Mouse (Mus musculus) hindbrain, postnatal 0 days (tissue): ENCODE data around the gene Clasrp. TPM values are rescaled to one million over a fixed set of nuclear protein-coding genes. Genes with fewer than 3 reads are reported as not detected.
"Not testable (repeated sequence)": the region's sequence is repeated elsewhere in the genome, so short reads cannot be mapped to it uniquely, and the experiment has no call there.

ENCODE experiments used
- ATAC-seq: fragments of 200-750 bp; cut with Nextera tagmentation; 2 replicates; pipeline ENCODE4 v1.8.0; 2017; ENCODE audit warnings: mild to moderate bottlenecking, moderate TSS enrichment, moderate library complexity
- DNase-seq: peaks from one replicate; pipeline ENCODE4 v3.0.0-alpha.2; 2015; ENCODE audit warnings: low spot score
- H3K27ac ChIP-seq: fragments of 300-500 bp; sonication (generic); 2 replicates; pipeline ENCODE4 v1.5.1; 2014; ENCODE audit warnings: mild to moderate bottlenecking
- H3K27me3 ChIP-seq: fragments of 300-500 bp; sonication (generic); 2 replicates; pipeline ENCODE4 v1.6.1; 2014; ENCODE audit warnings: low read length, mixed read lengths; ENCODE audit not compliant: insufficient read depth
- H3K36me3 ChIP-seq: fragments of 300-500 bp; sonication (generic); 2 replicates; pipeline ENCODE4 v1.6.1; 2014; ENCODE audit warnings: low read length, mixed read lengths; ENCODE audit not compliant: insufficient read depth
- H3K4me1 ChIP-seq: fragments of 300-500 bp; sonication (generic); 2 replicates; pipeline ENCODE4 v1.6.1; 2014; ENCODE audit warnings: antibody characterized with exemption, low read length, mixed read lengths; ENCODE audit not compliant: insufficient read depth
- H3K4me2 ChIP-seq: fragments of 300-500 bp; sonication (generic); 2 replicates; pipeline ENCODE4 v1.6.1; 2014; ENCODE audit warnings: low read depth, mild to moderate bottlenecking, low read length, moderate library complexity, mixed read lengths
- H3K4me3 ChIP-seq: fragments of 300-500 bp; sonication (generic); 2 replicates; pipeline ENCODE4 v1.5.1; 2014; ENCODE audit warnings: low read length
- H3K9ac ChIP-seq: fragments of 300-500 bp; sonication (generic); replicated peaks from 2 replicates; pipeline ENCODE4 v1.6.1; 2014; ENCODE audit warnings: mild to moderate bottlenecking, low read length, moderate library complexity, mixed read lengths
- H3K9me3 ChIP-seq: fragments of 300-500 bp; sonication (generic); 2 replicates; pipeline ENCODE4 v1.6.1; 2016; ENCODE audit warnings: low read length, mixed read lengths
- CTCF ChIP-seq: IDR thresholded peaks from 2 replicates; pipeline ENCODE4 v1.5.1; 2016; ENCODE audit warnings: antibody characterized with exemption, control low read depth, low read depth
- WGBS: fragments of 180-500 bp; shearing (Covaris S2); extraction: QIAGEN DNeasy Blood & Tissue Kit; methylation state at CpG from one replicate; pipeline ENCODE4 v1.1.7; 2014; 5-methylcytosine and 5-hydroxymethylcytosine counted together
- polyA plus RNA-seq: library from polyadenylated mRNA; unstranded; fragments of >200 nt; fragmentation: Nextera tagmentation; extraction: Ambion mirVana; gene quantifications from 2 replicates; pipeline ENCODE4 v1.2.1, GENCODE M21; 2015
- total RNA-seq: library from RNA; depleted of rRNA; stranded (reverse); fragments of >200 nt; gene quantifications from 2 replicates; pipeline ENCODE4 v1.2.3, GENCODE M21; 2014

The Clasrp gene
- total and polyA plus RNA-seq, 2 experiments from 2014 or later = 70.3 to 90.9 TPM

- no peak for ATAC-seq
- H3K9me3 ChIP-seq = no peaks in the 10 kb centered on the region
- H3K27ac ChIP-seq = no peak overlapping the region
- no peaks in the 10 kb centered on the region for H3K36me3 ChIP-seq
- no peak overlapping the region for H3K4me3 ChIP-seq
- no peaks in the 10 kb centered on the region for H3K4me1 ChIP-seq
- H3K27me3 ChIP-seq = no peaks in the 10 kb centered on the region
- TF ChIP-seq CTCF = 0 out of 2 replicates have a peak, but pooled peaks have one; percentile 18
- no peak overlapping the region for H3K4me2 ChIP-seq
- no peak overlapping the region for H3K9ac ChIP-seq
- DNase-seq = no peak
- 92% methylated on average over 12 of the region's 12 CpGs for WGBS
These were observed 5.5 kb upstream of the Clasrp start for GRCm38 (mm10) chr7:19609641-19610332.

- WGBS = 78% methylated on average over 5 of the region's 5 CpGs
- DNase-seq = no peak
- no peak for TF ChIP-seq CTCF
- H3K4me1 ChIP-seq = peaks cover 15% of the 10 kb centered on the region
- H3K4me2 ChIP-seq = no peak overlapping the region
- H3K9me3 ChIP-seq = no peaks in the 10 kb centered on the region
- H3K27ac ChIP-seq = no peak overlapping the region
- no peak for ATAC-seq
- H3K9ac ChIP-seq = no peak overlapping the region
- H3K36me3 ChIP-seq = peaks cover 5% of the 10 kb centered on the region; the same call in 1 of the 2 replicates
- no peaks in the 10 kb centered on the region for H3K27me3 ChIP-seq
- H3K4me3 ChIP-seq = no peak overlapping the region
These were observed 3.0 kb upstream of the Clasrp start for GRCm38 (mm10) chr7:19607291-19607690.

- Histone ChIP-seq H3K4me3 (peak overlapping the region; percentile 80), H3K4me2 (peak overlapping the region; percentile 94), H3K27ac (peak overlapping the region; percentile 82; the same call in 1 of the 2 replicates), H3K9ac (peak overlapping the region; percentile 99), H3K4me1 (peaks cover 16% of the 10 kb centered on the region), H3K36me3 (peaks cover 15% of the 10 kb centered on the region)
- DNase-seq, H3K27me3 ChIP-seq, H3K9me3 ChIP-seq: not testable (repeated sequence)
- ATAC-seq = peak; percentile 8; the same call in 1 of the 2 replicates
- WGBS = 59% methylated on average over 10 of the region's 10 CpGs
These were observed 424 bp upstream of the Clasrp start for GRCm38 (mm10) chr7:19604606-19605214.

- H3K27ac ChIP-seq = peak overlapping the region; percentile 82; the same call in 1 of the 2 replicates
- H3K9me3 ChIP-seq = no peaks in the 10 kb centered on the region
- peaks cover 16% of the 10 kb centered on the region for H3K4me1 ChIP-seq
- ATAC-seq (no peak), DNase-seq (no peak)
- H3K4me3 ChIP-seq = peak overlapping the region; percentile 80
- TF ChIP-seq CTCF = no peak
- H3K4me2 ChIP-seq = peak overlapping the region; percentile 94
- no peaks in the 10 kb centered on the region for H3K27me3 ChIP-seq
- H3K36me3 ChIP-seq = peaks cover 18% of the 10 kb centered on the region
- H3K9ac ChIP-seq = peak overlapping the region; percentile 99; the same call in 1 of the 2 replicates
- WGBS = 82% methylated on average over 12 of the region's 12 CpGs
These were observed 1.2 kb downstream of the Clasrp start for GRCm38 (mm10) chr7:19603055-19603454.

GRCm38 (mm10) chr7:19600562-19600961 is 3.7 kb downstream of the Clasrp start:
- 0 out of 2 replicates have a peak overlapping the region, but pooled peaks have one; percentile 10 for H3K4me2 ChIP-seq
- 30% methylated on average over 5 of the region's 5 CpGs for WGBS
- ATAC-seq (peak; percentile 83), DNase-seq (peak; percentile 85)
- H3K36me3 ChIP-seq = peaks cover 24% of the 10 kb centered on the region
- H3K4me3 ChIP-seq = no peak overlapping the region
- H3K9ac ChIP-seq = no peak overlapping the region
- H3K4me1 ChIP-seq = peaks cover 16% of the 10 kb centered on the region
- H3K9me3 ChIP-seq = no peaks in the 10 kb centered on the region
- peak overlapping the region; percentile 74 for H3K27ac ChIP-seq
- H3K27me3 ChIP-seq = no peaks in the 10 kb centered on the region
- TF ChIP-seq CTCF = no peak

- Histone ChIP-seq H3K27ac (no peak overlapping the region), H3K4me3 (no peak overlapping the region), H3K4me2 (no peak overlapping the region), H3K27me3 (no peaks in the 10 kb centered on the region), H3K9ac (no peak overlapping the region), H3K36me3 (peaks cover 57% of the 10 kb centered on the region), H3K9me3 (no peaks in the 10 kb centered on the region), H3K4me1 (no peaks in the 10 kb centered on the region)
- no peak for TF ChIP-seq CTCF
- no peak for ATAC-seq
- WGBS = 90% methylated on average over 10 of the region's 10 CpGs
- DNase-seq = no peak
These were observed 11.1 kb downstream of the Clasrp start for GRCm38 (mm10) chr7:19593061-19593730.
